8 mouse cellular contexts compared by ENCODE assay signal in genomic region chr4:151933505-151934214, GRCm38 (mm10). TPM values are rescaled to one million over a fixed set of nuclear protein-coding genes. Genes with fewer than 3 reads are reported as not detected.
DNase-seq lines count a peak whose midpoint lies in the region; ATAC-seq and TF ChIP-seq lines count a peak whose summit lies in the region.

Gene Dnajc11, plus strand, starts transcription at chr4:151933691.

- H3K9me3 ChIP-seq in erythroblast, embryonic 14.5 days (ENCODE audit: control insufficient read depth, low read length): no peaks in the 10 kb centered on the region
- H3K9me3 ChIP-seq in heart, embryonic 12.5 days (replicated peaks): no peaks in the 10 kb centered on the region
- no peaks in the 10 kb centered on the region for H3K9me3 ChIP-seq in kidney, postnatal 0 days (replicated peaks; ENCODE audit: low read length)
- no peaks in the 10 kb centered on the region for H3K9me3 ChIP-seq in liver, embryonic 11.5 days (ENCODE audit: control insufficient read depth, low read length)
- no peaks in the 10 kb centered on the region for H3K9me3 ChIP-seq in stomach, embryonic 14.5 days (ENCODE audit: control insufficient read depth, low read depth, low read length)

- H3K27ac ChIP-seq in heart, embryonic 12.5 days (ENCODE audit: poor library complexity, severe bottlenecking): peak within 1 kb of the TSS; percentile 47; the same call in 1 of the 2 replicates
- peak within 1 kb of the TSS; percentile 58; the same call in 1 of the 2 replicates for H3K27ac ChIP-seq in kidney, postnatal 0 days
- peak within 1 kb of the TSS; percentile 69 for H3K27ac ChIP-seq in liver, embryonic 11.5 days (ENCODE audit: low read depth, low read length)
- H3K27ac ChIP-seq in stomach, embryonic 14.5 days (ENCODE audit: low read length): no peak within 1 kb of the TSS

- peaks cover 47% of the 10 kb centered on the region for H3K79me3 ChIP-seq in C2C12 (ENCODE audit: low read depth)

- H3K4me3 ChIP-seq in C2C12 (ENCODE audit: insufficient read depth, poor library complexity, severe bottlenecking): peak within 1 kb of the TSS; percentile 100
- H3K4me3 ChIP-seq in erythroblast, embryonic 14.5 days (replicated peaks): peak within 1 kb of the TSS; percentile 81
- H3K4me3 ChIP-seq in heart, embryonic 12.5 days: peak within 1 kb of the TSS; percentile 98
- peak within 1 kb of the TSS; percentile 100 for H3K4me3 ChIP-seq in kidney, postnatal 0 days (replicated peaks; ENCODE audit: low read depth, low read length)
- H3K4me3 ChIP-seq in liver, embryonic 11.5 days (ENCODE audit: low read depth, low read length): peak within 1 kb of the TSS; percentile 100
- H3K4me3 ChIP-seq in stomach, embryonic 14.5 days (ENCODE audit: low read depth, low read length): peak within 1 kb of the TSS; percentile 100

- peaks cover 52% of the 10 kb centered on the region for H3K4me1 ChIP-seq in erythroblast, embryonic 14.5 days (ENCODE audit: control insufficient read depth)
- H3K4me1 ChIP-seq in heart, embryonic 12.5 days (replicated peaks): peaks cover 27% of the 10 kb centered on the region
- peaks cover 9% of the 10 kb centered on the region; the same call in 1 of the 2 replicates for H3K4me1 ChIP-seq in kidney, postnatal 0 days (replicated peaks; ENCODE audit: insufficient read depth, low read length)
- peaks cover 27% of the 10 kb centered on the region for H3K4me1 ChIP-seq in liver, embryonic 11.5 days (replicated peaks; ENCODE audit: control insufficient read depth, insufficient read depth, low read length)
- H3K4me1 ChIP-seq in stomach, embryonic 14.5 days (ENCODE audit: control insufficient read depth, insufficient read depth, low read length): peaks cover 4% of the 10 kb centered on the region; the same call in 1 of the 2 replicates

- H3K27me3 ChIP-seq in C2C12 (ENCODE audit: control insufficient read depth, insufficient read depth, insufficient read length): no peaks in the 10 kb centered on the region
- peaks cover 5% of the 10 kb centered on the region for H3K27me3 ChIP-seq in erythroblast, embryonic 14.5 days (ENCODE audit: control insufficient read depth)
- no peaks in the 10 kb centered on the region for H3K27me3 ChIP-seq in heart, embryonic 12.5 days (replicated peaks)
- H3K27me3 ChIP-seq in kidney, postnatal 0 days (ENCODE audit: insufficient read depth, low read length): no peaks in the 10 kb centered on the region
- H3K27me3 ChIP-seq in liver, embryonic 11.5 days (replicated peaks; ENCODE audit: control insufficient read depth, insufficient read depth, low read length): no peaks in the 10 kb centered on the region
- H3K27me3 ChIP-seq in stomach, embryonic 14.5 days (ENCODE audit: control insufficient read depth, insufficient read depth, low read length): no peaks in the 10 kb centered on the region

- peak; percentile 90 for ATAC-seq in heart, embryonic 12.5 days (ENCODE audit: insufficient number of reproducible peaks, low FRiP score)
- ATAC-seq in kidney, postnatal 0 days (replicated peaks; ENCODE audit: low FRiP score, low read depth): peak; percentile 92
- ATAC-seq in liver, embryonic 11.5 days (replicated peaks; ENCODE audit: low FRiP score): peak; percentile 88
- ATAC-seq in stomach, embryonic 14.5 days (ENCODE audit: insufficient number of reproducible peaks, insufficient read depth, low FRiP score, low read depth): peak; percentile 90

- peak within 1 kb of the TSS; percentile 99 for H3K4me2 ChIP-seq in heart, embryonic 12.5 days
- H3K4me2 ChIP-seq in kidney, postnatal 0 days (ENCODE audit: low read length): peak within 1 kb of the TSS; percentile 93
- H3K4me2 ChIP-seq in liver, embryonic 11.5 days: peak within 1 kb of the TSS; percentile 90
- peak within 1 kb of the TSS; percentile 94 for H3K4me2 ChIP-seq in stomach, embryonic 14.5 days (replicated peaks; ENCODE audit: low read depth, low read length)

- TF ChIP-seq CTCF in C2C12 (IDR thresholded peaks at IDR 0.05; ENCODE audit: control insufficient read depth, insufficient read depth, insufficient read length): peak; percentile 100
- peak; percentile 99 for TF ChIP-seq CTCF in brain, embryonic 14.5 days (IDR thresholded peaks at IDR 0.05; ENCODE audit: borderline replicate concordance, extremely low read depth, insufficient read depth, insufficient read length)
- TF ChIP-seq CTCF in kidney, postnatal 0 days (IDR thresholded peaks at IDR 0.05; ENCODE audit: low read depth): peak; percentile 96

- 1% methylated on average over 83 of the region's 83 CpGs for WGBS in heart, embryonic 12.5 days
- under 1% methylated on average over 68 of the region's 83 CpGs for WGBS in kidney, postnatal 0 days
- WGBS in liver, embryonic 11.5 days: under 1% methylated on average over 76 of the region's 83 CpGs
- WGBS in stomach, embryonic 14.5 days: under 1% methylated on average over 82 of the region's 83 CpGs

- H3K79me2 ChIP-seq in C2C12 (ENCODE audit: control insufficient read depth, insufficient read depth): peaks cover 51% of the 10 kb centered on the region

- peak; percentile 44; the same call in 1 of the 2 replicates for TF ChIP-seq POLR2A in brain, embryonic 14.5 days (IDR thresholded peaks at IDR 0.05; ENCODE audit: borderline replicate concordance, extremely low read depth, insufficient read depth, insufficient read length, poor library complexity, severe bottlenecking)

- peaks cover 3% of the 10 kb centered on the region for H3K36me3 ChIP-seq in C2C12 (ENCODE audit: control insufficient read depth, insufficient read depth)
- peaks cover 36% of the 10 kb centered on the region for H3K36me3 ChIP-seq in erythroblast, embryonic 14.5 days (ENCODE audit: control insufficient read depth)
- no peaks in the 10 kb centered on the region for H3K36me3 ChIP-seq in heart, embryonic 12.5 days
- H3K36me3 ChIP-seq in kidney, postnatal 0 days (ENCODE audit: insufficient read depth, low read length): 0 out of 2 replicates have a peak, but pooled peaks cover 5% of the 10 kb centered on the region
- peaks cover 2% of the 10 kb centered on the region; the same call in 1 of the 2 replicates for H3K36me3 ChIP-seq in liver, embryonic 11.5 days (ENCODE audit: control insufficient read depth, insufficient read depth, low read length)
- H3K36me3 ChIP-seq in stomach, embryonic 14.5 days (ENCODE audit: control insufficient read depth, insufficient read depth, low read length): peaks cover 5% of the 10 kb centered on the region

- H3ac ChIP-seq in C2C12 (ENCODE audit: control insufficient read depth, insufficient read length, low read depth): peak within 1 kb of the TSS; percentile 92

- peak within 1 kb of the TSS; percentile 99 for H3K9ac ChIP-seq in heart, embryonic 12.5 days
- peak within 1 kb of the TSS; percentile 98 for H3K9ac ChIP-seq in kidney, postnatal 0 days (ENCODE audit: low read depth, low read length)
- peak within 1 kb of the TSS; percentile 100 for H3K9ac ChIP-seq in liver, embryonic 11.5 days (ENCODE audit: low read depth, low read length)
- H3K9ac ChIP-seq in stomach, embryonic 14.5 days (replicated peaks; ENCODE audit: low read depth, low read length): peak within 1 kb of the TSS; percentile 95

- DNase-seq in brain, embryonic 14.5 days (ENCODE audit: low read depth): peak; percentile 97
- DNase-seq in kidney, postnatal 0 days (ENCODE audit: low spot score): peak; percentile 93
- DNase-seq in liver, embryonic 11.5 days (ENCODE audit: low spot score): peak; percentile 92
- DNase-seq in naive thymus-derived CD4-positive, alpha-beta T cell, adult 2 months (ENCODE audit: low read depth): peak; percentile 98

TF ChIP-seq in C2C12, 6 proteins besides CTCF, POLR2A, EP300 and RAD21:
- TF ChIP-seq MYOG (IDR thresholded peaks at IDR 0.05; ENCODE audit: control insufficient read depth, extremely low read depth, insufficient read length) (no peak), MAX (IDR thresholded peaks at IDR 0.05) (peak; percentile 78)

RNA-seq across cellular contexts. Expression of gene Dnajc11, which starts in this region (rescaled TPM):
- 61.5 TPM for polyA plus RNA-seq in C2C12 (2012; fragmentation: generic; extraction: Trizol)
- polyA plus RNA-seq in brain, embryonic 14.5 days (2012; rRNA removed): 84.0 and 84.3 TPM in 2 replicates
- polyA plus RNA-seq in erythroblast, embryonic 14.5 days (2012): 7.6 and 11.2 TPM in 2 replicates
- 61.1 and 63.8 TPM in 2 replicates for polyA plus RNA-seq in heart, embryonic 12.5 days (2016; fragmentation: Nextera tagmentation; extraction: Ambion mirVana)
- polyA plus RNA-seq in kidney, postnatal 0 days (2015; fragmentation: Nextera tagmentation; extraction: Ambion mirVana): 48.4 and 56.1 TPM in 2 replicates
- polyA plus RNA-seq in liver, embryonic 11.5 days (2014; fragmentation: Nextera tagmentation; extraction: Ambion mirVana): 101 and 102 TPM in 2 replicates
- 59.9 and 62.6 TPM in 2 replicates for polyA plus RNA-seq in stomach, embryonic 14.5 days (2014; fragmentation: Nextera tagmentation; extraction: Ambion mirVana)
